Mouse (Mus musculus) midbrain, embryonic 13.5 days (tissue): ENCODE measurements around the gene Paics. TPM values are rescaled to one million over a fixed set of nuclear protein-coding genes. Genes with fewer than 3 reads are reported as not detected.

Source experiments
- polyA plus RNA-seq: library from polyadenylated mRNA; unstranded; fragments of >200 nt; fragmentation: Nextera tagmentation; extraction: Ambion mirVana; gene quantifications from 2 replicates; pipeline ENCODE4 v1.2.1, GENCODE M21; 2015

Gene Paics
- polyA plus RNA-seq, 1 experiment from 2014 or later, result 204 TPM

Other genes starting within 250 kb of the Paics start
- gene Aasdh, start 45.8 kb upstream of the Paics start, polyA plus RNA-seq, result 24.8 and 26.2 TPM in 2 replicates
- gene Ppat, start 271 bp downstream of the Paics start, polyA plus RNA-seq, result 13.5 and 14.4 TPM in 2 replicates
- gene Srp72, start 23.4 kb downstream of the Paics start, polyA plus RNA-seq, result 77.5 and 87.5 TPM in 2 replicates
- gene Arl9, start 52.7 kb downstream of the Paics start, polyA plus RNA-seq, result not detected in 2 replicates
- gene Thegl, start 64.7 kb downstream of the Paics start, polyA plus RNA-seq, result 0.27 and 0.30 TPM in 2 replicates
- gene Hopx, start 163.8 kb downstream of the Paics start, polyA plus RNA-seq, result 0.52 and 0.62 TPM in 2 replicates